Mouse (Mus musculus): Measurements from ENCODE around the gene Pate4. TPM values are rescaled to one million over a fixed set of nuclear protein-coding genes. Genes with fewer than 3 reads are reported as not detected.
A peak's percentile ranks its signal among the peaks of the same experiment; 100 is the strongest.

Pate4 gene
- total and polyA plus RNA-seq, 2 experiments from 2014 or later = not detected

GRCm38 (mm10) chr9:35587674-35588073 is 24.1 kb downstream of the Pate4 start:
- Histone ChIP-seq H3K27me3 (ENCODE audit: insufficient read depth, low read length) (no peaks in the 10 kb centered on the region), H3K9ac (no peak overlapping the region), H3K9me3 (ENCODE audit: low read length) (no peaks in the 10 kb centered on the region), H3K4me3 (ENCODE audit: low read depth, low read length) (no peak overlapping the region), H3K4me2 (ENCODE audit: low read depth) (no peak overlapping the region), H3K27ac (ENCODE audit: low read depth, low read length) (no peak overlapping the region), H3K4me1 (ENCODE audit: insufficient read depth) (no peaks in the 10 kb centered on the region), H3K36me3 (ENCODE audit: insufficient read depth) (no peaks in the 10 kb centered on the region)
- 66% methylated on average over 1 of the region's 1 CpGs for WGBS
- ATAC-seq = no peak
- no peak for DNase-seq
- TF ChIP-seq CTCF (IDR thresholded peaks at IDR 0.05; ENCODE audit: low read depth) = no peak

GRCm38 (mm10) chr9:35574416-35574815 is 37.3 kb downstream of the Pate4 start:
- ATAC-seq = no peak
- no peak overlapping the region; the same call in 1 of the 2 replicates for H3K9ac ChIP-seq

GRCm38 (mm10) chr9:35570663-35571062 is 41.1 kb downstream of the Pate4 start:
- peak overlapping the region; percentile 90 for H3K4me3 ChIP-seq (ENCODE audit: low read depth, low read length)
- ATAC-seq (no peak), DNase-seq (no peak)
- no peaks in the 10 kb centered on the region; the same call in 1 of the 2 replicates for H3K4me1 ChIP-seq (ENCODE audit: insufficient read depth)
- H3K36me3 ChIP-seq (ENCODE audit: insufficient read depth) = peaks cover 16% of the 10 kb centered on the region
- peak overlapping the region; percentile 88; the same call in 1 of the 2 replicates for H3K27ac ChIP-seq (ENCODE audit: low read depth, low read length)
- peak overlapping the region; percentile 81 for H3K9ac ChIP-seq
- H3K4me2 ChIP-seq (ENCODE audit: low read depth) = peak overlapping the region; percentile 84
- TF ChIP-seq CTCF (IDR thresholded peaks at IDR 0.05; ENCODE audit: low read depth) = no peak
- H3K9me3 ChIP-seq (ENCODE audit: low read length) = no peaks in the 10 kb centered on the region
- WGBS = 7% methylated on average over 5 of the region's 5 CpGs
- no peaks in the 10 kb centered on the region for H3K27me3 ChIP-seq (ENCODE audit: insufficient read depth, low read length)

More at GRCm38 (mm10) chr9:35574416-35574815, 37.3 kb downstream of the Pate4 start:
- Histone ChIP-seq H3K36me3 (ENCODE audit: insufficient read depth) (no peaks in the 10 kb centered on the region), H3K27ac (ENCODE audit: low read depth, low read length) (no peak overlapping the region), H3K27me3 (ENCODE audit: insufficient read depth, low read length) (no peaks in the 10 kb centered on the region), H3K9me3 (ENCODE audit: low read length) (no peaks in the 10 kb centered on the region), H3K4me3 (ENCODE audit: low read depth, low read length) (peak overlapping the region; percentile 33), H3K4me1 (ENCODE audit: insufficient read depth) (no peaks in the 10 kb centered on the region; the same call in 1 of the 2 replicates), H3K4me2 (ENCODE audit: low read depth) (peak overlapping the region; percentile 61)
- 6% methylated on average over 32 of the region's 32 CpGs for WGBS
- TF ChIP-seq CTCF (IDR thresholded peaks at IDR 0.05; ENCODE audit: low read depth) = no peak
- no peak for DNase-seq

- ATAC-seq = peak; percentile 99
- Histone ChIP-seq H3K4me2 (ENCODE audit: low read depth) (peak within 1 kb of the TSS; percentile 84), H3K27me3 (ENCODE audit: insufficient read depth, low read length) (no peaks in the 10 kb centered on the region), H3K36me3 (ENCODE audit: insufficient read depth) (peaks cover 22% of the 10 kb centered on the region), H3K9me3 (ENCODE audit: low read length) (no peaks in the 10 kb centered on the region), H3K9ac (peak within 1 kb of the TSS; percentile 81), H3K4me1 (ENCODE audit: insufficient read depth) (no peaks in the 10 kb centered on the region; the same call in 1 of the 2 replicates), H3K27ac (ENCODE audit: low read depth, low read length) (peak within 1 kb of the TSS; percentile 88), H3K4me3 (ENCODE audit: low read depth, low read length) (peak within 1 kb of the TSS; percentile 90)
- WGBS = 1% methylated on average over 86 of the region's 86 CpGs
- TF ChIP-seq CTCF (IDR thresholded peaks at IDR 0.05; ENCODE audit: low read depth) = peak; percentile 53
- DNase-seq = peak; percentile 98
Measured at GRCm38 (mm10) chr9:35569571-35570534, 41.9 kb downstream of the Pate4 start, which contains the start of the genes Pate2 and Hyls1. Pate2 (plus strand) TSS chr9:35570284. Hyls1 (minus strand) TSS chr9:35570398.

GRCm38 (mm10) chr9:35567995-35568394 is 43.7 kb downstream of the Pate4 start:
- WGBS = 80% methylated on average over 3 of the region's 3 CpGs
- no peak for TF ChIP-seq CTCF (IDR thresholded peaks at IDR 0.05; ENCODE audit: low read depth)

GRCm38 (mm10) chr9:35564536-35565240 is 47.1 kb downstream of the Pate4 start:
- no peak for TF ChIP-seq CTCF (IDR thresholded peaks at IDR 0.05; ENCODE audit: low read depth)
- WGBS = 87% methylated on average over 5 of the region's 5 CpGs

More at GRCm38 (mm10) chr9:35567995-35568394, 43.7 kb downstream of the Pate4 start:
- no peaks in the 10 kb centered on the region for H3K9me3 ChIP-seq (ENCODE audit: low read length)
- no peak overlapping the region for H3K4me2 ChIP-seq (ENCODE audit: low read depth)
- H3K27me3 ChIP-seq (ENCODE audit: insufficient read depth, low read length) = no peaks in the 10 kb centered on the region
- no peak for DNase-seq
- no peak for ATAC-seq
- peaks cover 25% of the 10 kb centered on the region for H3K36me3 ChIP-seq (ENCODE audit: insufficient read depth)
- no peak overlapping the region for H3K4me3 ChIP-seq (ENCODE audit: low read depth, low read length)
- no peak overlapping the region for H3K9ac ChIP-seq
- no peaks in the 10 kb centered on the region; the same call in 1 of the 2 replicates for H3K4me1 ChIP-seq (ENCODE audit: insufficient read depth)
- no peak overlapping the region for H3K27ac ChIP-seq (ENCODE audit: low read depth, low read length)

More at GRCm38 (mm10) chr9:35564536-35565240, 47.1 kb downstream of the Pate4 start:
- ATAC-seq (no peak), DNase-seq (no peak)
- Histone ChIP-seq H3K9me3 (ENCODE audit: low read length) (no peaks in the 10 kb centered on the region), H3K36me3 (ENCODE audit: insufficient read depth) (peaks cover 33% of the 10 kb centered on the region), H3K4me1 (ENCODE audit: insufficient read depth) (peaks cover 7% of the 10 kb centered on the region; the same call in 1 of the 2 replicates), H3K27me3 (ENCODE audit: insufficient read depth, low read length) (no peaks in the 10 kb centered on the region), H3K9ac (no peak overlapping the region), H3K4me2 (ENCODE audit: low read depth) (no peak overlapping the region), H3K4me3 (ENCODE audit: low read depth, low read length) (no peak overlapping the region), H3K27ac (ENCODE audit: low read depth, low read length) (no peak overlapping the region)
